Mouse (Mus musculus) kidney, adult 2 months (tissue): ENCODE results near the gene Ptprd.
"Not testable (repeated sequence)": the region's sequence is repeated elsewhere in the genome, so short reads cannot be mapped to it uniquely, and the experiment has no call there.

Experiments
- CTCF ChIP-seq: fragments of 200-500 bp; conservative IDR thresholded peaks from 2 replicates; pipeline ENCODE4 v1.5.1; 2011; ENCODE audit warnings: low read depth, mild to moderate bottlenecking, control low read depth, low read length, moderate library complexity, mixed read lengths; ENCODE audit not compliant: insufficient read depth, insufficient read length
- POLR2A ChIP-seq: fragments of 200-500 bp; IDR thresholded peaks from one replicate; pipeline ENCODE4 v1.6.1; 2011; ENCODE audit warnings: low read depth, low read length, control low read depth

GRCm38 (mm10) chr4:76427036-76427435, 1784.7 kb downstream of the Ptprd start:
- TF ChIP-seq CTCF, POLR2A: not testable (repeated sequence)
